Mouse (Mus musculus): ENCODE results near the gene Adamts17.

DNA sequence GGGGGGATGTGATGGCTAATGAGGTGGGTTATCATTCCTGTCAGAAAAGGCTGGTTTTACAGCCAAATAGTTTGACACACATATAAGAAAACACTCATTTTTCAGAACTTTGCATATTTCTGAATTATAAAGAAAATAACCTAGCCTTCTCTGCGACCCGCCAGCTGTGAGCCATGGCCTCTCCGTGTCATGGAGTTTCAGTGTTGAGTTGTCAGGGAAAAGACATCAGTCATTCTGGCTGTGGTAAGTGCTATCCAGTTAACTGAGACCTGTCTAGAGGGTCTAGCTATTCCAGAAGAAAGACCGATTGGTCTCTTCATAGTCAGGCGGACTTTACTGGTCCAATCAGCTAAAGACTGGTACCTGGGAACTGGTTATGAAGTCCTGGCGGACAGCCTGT lies 205.7 kb downstream of the Adamts17 start:
- TF ChIP-seq CTCF (conservative IDR thresholded peaks at IDR 0.05; ENCODE audit: low read length) (no peak), POU5F1 (IDR thresholded peaks at IDR 0.05; ENCODE audit: borderline replicate concordance, low read length) (no peak), NANOG (IDR thresholded peaks at IDR 0.05; ENCODE audit: borderline replicate concordance, low read length) (no peak)

Measured in E14TG2a.4 (cell line).